Mouse (Mus musculus) T-cell, adult 2 months (primary cell): ENCODE measurements at regions not wholly inside any gene's neighbourhood (a gene's known extent, or its start where the extent isn't known, plus 50 kb on each side); places are given as distances from the start of the nearest gene placed in this dataset.
A peak's percentile ranks its signal among the peaks of the same experiment; 100 is the strongest.

Source experiments
- DNase-seq: peaks from one replicate; pipeline ENCODE4 v3.0.0; 2022; ENCODE audit warnings: low spot score

DNA sequence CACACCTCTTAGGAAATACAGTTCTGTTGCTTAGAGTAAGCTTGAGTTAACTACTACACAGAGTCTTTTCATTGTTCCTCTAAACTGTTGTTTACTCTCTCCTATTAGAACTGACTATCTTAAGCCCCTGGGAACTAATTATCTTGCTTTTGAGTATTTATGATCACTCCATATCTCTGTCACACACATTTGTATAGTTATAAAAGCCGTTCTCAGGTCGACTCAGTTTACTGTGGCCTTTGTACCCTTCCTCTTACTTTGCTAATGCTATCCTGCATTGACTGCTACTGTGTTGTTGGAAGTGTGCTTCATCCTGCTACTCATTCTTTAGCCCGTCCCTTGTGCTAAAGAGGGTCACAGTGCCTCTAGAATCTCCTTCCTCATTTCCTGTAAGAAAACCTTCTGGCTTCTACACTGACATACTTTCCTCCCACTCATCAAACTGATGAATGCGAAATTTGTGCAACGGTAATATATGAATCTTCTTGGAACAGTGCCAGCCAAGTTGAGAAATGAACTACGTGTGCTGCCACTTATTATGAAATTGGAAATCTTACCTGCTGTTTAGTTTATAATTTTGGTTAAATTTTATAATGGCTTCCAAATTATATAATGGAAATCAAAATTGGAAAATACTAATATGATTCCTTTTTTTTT is 119.8 kb upstream of the Cblb start:
- no peak for DNase-seq

DNA sequence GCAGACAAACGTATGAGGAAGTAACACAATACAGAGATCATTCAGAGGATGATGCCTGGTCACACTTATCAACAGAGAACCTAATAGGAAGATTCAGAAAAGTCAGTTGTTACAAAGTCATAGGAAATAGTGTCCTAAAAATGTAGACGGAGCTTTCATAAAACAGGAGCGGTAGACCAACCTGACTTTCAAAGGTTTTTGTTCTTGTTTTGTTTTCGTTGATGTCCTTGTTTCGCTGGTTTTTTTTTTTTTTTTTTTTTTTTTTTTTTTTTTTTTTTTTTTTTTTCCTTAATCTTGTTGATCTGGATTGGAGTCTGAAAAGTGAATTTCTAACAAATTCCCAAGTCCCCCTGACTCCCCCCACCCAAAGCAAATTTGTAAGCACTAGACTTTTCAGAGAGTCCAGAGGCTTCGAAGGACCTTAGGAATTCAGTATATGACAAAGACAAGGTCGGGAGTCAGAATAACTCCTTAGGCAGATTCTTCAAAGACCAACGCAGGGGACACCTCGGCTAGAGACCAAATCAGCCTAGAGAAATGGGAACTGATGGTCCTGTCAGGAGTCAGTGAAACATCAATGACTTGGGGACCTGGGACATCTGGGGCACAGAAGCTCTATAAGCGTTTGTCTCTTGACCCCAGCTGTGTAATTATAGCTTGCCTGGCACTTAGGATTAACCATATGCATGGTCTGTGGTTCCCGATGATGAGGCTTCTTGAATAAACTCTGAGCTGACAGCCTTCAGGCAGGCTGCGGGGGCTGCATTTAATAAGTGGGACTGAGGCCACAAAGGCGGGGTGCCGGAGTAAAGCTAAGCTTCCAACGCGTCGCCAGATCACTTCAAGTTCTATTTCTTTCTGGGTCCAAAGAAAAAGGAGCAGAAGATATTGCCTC is 115.7 kb upstream of the Cblb start:
- DNase-seq, result no peak

GRCm38 (mm10) chr16:51915929-51916308 is 115.1 kb upstream of the Cblb start:
- no peak for DNase-seq

DNA sequence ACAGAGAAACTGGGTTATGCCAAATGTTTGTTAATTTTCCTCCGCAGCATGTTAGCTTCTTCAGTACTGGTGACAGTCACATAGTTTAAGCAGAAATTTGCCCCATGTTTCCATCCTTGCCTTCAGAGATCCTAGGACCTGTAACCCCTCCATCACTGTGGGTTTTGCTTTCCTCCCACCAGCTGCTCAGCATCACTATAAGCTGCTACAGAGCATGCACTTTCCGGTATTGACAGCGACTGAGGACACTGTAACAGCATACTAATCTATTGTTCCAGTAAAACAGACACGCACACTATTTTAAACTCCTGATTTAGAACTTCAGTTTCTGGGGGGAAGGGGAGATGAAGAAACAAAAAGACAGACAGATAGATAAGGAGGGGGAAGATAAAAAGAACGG is 114.7 kb upstream of the Cblb start:
- no peak for DNase-seq

DNA sequence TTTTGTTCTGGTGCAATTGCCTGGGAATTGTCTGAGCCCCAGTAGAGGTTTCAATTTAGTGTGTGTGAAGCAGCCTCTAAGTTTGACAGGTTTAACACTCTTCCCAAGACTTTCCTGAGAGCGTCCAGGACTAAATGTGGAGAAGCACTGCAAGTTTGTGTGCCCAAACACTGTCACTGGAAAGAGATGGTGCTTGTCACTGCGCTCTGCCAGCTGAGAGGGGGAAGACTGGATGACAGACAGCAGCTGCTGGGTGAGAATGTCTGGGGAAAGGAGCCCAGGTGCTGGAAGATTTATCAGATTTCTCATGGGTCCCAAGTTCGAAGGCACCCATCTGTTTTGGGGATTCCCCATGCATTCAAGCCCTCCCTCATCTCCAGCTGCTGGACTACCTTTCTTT is 114.2 kb upstream of the Cblb start:
- no peak for DNase-seq

- DNase-seq, result no peak
Measured at GRCm38 (mm10) chr16:51917540-51917939, 113.5 kb upstream of the Cblb start.

- no peak for DNase-seq
Measured at GRCm38 (mm10) chr16:51921025-51921424, 110.0 kb upstream of the Cblb start.

DNA sequence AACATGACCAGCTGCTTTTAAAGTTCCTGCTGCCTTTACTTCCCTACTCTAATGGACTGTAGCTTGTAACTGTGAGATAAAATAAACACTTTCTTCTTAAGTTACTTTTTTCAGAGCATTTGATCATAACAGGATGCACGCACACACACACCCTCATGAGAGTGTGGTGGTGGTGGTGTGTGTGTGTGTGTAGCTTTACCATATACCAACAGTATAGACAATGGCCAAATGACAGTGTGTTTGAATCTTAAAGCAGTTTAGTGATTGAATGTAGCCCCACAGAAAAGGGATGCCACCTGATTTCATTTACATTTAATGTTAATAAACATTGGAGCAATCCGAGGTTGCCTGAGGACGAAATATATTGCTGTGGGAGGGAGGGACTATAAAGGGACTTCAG is 108.4 kb upstream of the Cblb start:
- peak; percentile 2 for DNase-seq

DNA sequence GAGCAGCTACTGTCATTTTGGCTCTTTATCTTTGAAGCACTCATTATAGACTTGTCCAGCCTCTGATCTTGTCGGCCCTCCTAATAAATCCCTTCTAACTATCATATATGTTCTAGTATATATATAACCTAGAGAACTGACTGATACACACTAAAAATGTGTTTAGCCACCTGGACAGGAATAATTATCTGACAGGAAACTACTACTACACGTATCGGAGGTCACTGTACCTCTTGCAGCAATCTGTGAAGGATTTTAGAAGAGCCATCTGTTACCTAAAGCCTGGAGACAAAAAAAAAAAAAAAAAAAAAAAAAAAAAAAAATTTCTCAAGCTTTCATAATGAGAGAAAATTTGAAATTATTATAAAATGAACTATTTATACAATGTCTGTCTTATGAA is 105.4 kb upstream of the Cblb start:
- no peak for DNase-seq

DNA sequence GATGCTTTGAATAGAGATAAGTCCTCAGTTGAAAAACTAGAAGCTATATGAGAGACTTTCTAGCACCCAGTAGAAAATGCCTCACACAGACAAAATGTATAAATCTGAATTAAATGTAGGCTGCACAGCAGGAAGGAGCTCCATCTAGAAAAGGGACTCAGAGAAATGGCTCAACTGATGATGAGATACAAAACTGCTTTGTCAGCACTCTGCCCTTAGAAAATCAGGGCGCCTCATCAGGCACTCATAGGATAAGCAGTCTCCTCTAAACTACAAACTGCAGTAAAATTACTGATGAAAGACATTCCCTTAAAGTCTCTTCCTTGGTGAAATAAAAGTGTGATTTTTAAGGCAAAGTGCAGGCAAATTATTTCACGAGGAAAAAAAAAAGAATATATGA is 97.9 kb upstream of the Cblb start:
- DNase-seq, result no peak

GRCm38 (mm10) chr16:51933965-51934364 is 97.1 kb upstream of the Cblb start:
- DNase-seq, result no peak

GRCm38 (mm10) chr16:51937298-51937697 is 93.7 kb upstream of the Cblb start:
- DNase-seq, result no peak

- no peak for DNase-seq
Measured at GRCm38 (mm10) chr16:51939061-51939460, 92.0 kb upstream of the Cblb start.

GRCm38 (mm10) chr16:51940574-51940973 is 90.5 kb upstream of the Cblb start:
- DNase-seq, result no peak

- no peak for DNase-seq
Measured at GRCm38 (mm10) chr16:51942431-51943130, 88.4 kb upstream of the Cblb start.

- no peak for DNase-seq
Measured at GRCm38 (mm10) chr16:51967051-51967845, 63.8 kb upstream of the Cblb start.
